Mouse (Mus musculus): Measurements from ENCODE around the gene Ubiad1.
A peak's percentile ranks its signal among the peaks of the same experiment; 100 is the strongest.

Gene Ubiad1

DNA sequence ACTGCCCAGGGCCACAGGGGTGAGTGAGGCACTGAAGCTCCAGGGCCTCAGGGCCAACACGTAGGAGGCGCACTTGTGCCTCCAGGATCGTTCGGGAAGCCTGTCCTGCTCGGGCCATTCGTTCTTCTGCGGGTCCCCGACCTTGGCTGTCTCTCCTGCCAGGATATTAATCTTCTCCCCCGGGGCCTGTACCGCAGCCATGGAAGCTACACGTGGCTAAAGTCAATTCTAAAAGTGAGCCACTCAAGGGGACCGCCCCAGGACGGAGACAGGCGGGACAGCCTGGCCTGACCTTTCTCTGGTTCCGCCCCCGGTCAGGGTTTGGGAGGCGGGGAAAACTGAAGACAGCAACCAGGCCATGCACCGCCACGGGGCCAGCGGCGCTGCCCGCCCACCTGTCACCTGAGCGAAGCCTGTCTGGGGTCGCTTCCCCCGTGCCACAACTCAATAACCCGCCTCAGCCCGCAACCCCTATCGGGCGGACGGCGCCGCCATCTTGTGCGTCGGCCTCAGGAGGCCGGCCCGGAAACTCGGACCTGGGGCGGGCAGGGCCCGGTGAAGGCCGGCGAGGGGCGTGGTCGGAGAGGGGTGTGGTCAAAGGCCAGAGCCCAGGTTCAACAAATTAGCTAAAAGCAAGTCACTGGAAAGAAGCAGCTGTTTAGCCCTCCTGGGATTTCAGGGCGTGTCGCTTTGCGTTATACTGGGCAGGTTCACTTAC lies at the start of gene Ubiad1:
Gene Ubiad1 (minus strand): TSS at position 522 of the 718 bp plus-strand sequence.
- peak; percentile 72 for DNase-seq (ENCODE audit: low read depth, low spot score)

DNA sequence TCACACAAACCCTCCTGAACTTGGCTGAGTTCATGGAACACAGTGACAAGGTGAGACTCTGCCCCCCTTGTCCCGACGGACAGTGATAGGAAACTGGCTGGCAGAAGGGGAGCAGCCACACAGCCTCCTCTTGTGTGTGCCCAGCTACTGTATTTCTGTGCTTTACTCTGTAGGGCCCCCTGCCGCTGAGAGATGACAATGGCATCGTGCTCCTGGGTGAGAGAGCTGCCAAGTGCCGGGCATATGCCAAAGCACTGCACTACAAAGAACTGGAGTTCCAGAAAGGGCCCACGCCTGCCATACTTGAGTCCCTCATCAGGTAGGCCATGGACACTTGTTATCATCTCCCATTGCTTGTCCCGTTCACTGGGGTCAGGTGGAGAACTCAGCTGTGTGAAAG lies 46.9 kb upstream of the Ubiad1 start:
- DNase-seq (ENCODE audit: low read depth, low spot score) = no peak

DNA sequence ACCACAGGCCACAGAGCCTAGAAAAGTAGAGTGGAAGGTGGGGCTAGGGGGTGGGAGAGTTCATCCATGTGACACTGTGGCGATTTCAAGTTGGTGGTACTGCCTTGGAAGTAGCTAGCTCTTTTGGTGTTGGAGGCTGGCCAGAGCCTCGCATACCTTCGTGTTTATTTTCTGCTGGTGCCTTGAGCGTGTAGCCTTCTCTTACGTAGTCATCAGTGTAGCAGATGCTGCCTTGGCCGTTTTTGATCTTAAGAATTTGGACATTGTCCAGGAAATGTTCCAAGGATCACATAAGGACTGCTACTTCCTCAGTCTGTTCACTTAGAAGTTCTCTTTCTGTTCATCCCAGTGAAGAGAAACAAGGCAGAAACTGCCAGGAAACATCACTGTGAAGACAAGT lies 45.9 kb upstream of the Ubiad1 start:
- no peak for DNase-seq (ENCODE audit: low read depth, low spot score)

GRCm38 (mm10) chr4:148487841-148488240 lies 43.3 kb upstream of the Ubiad1 start:
- DNase-seq (ENCODE audit: low read depth, low spot score) = no peak

DNA sequence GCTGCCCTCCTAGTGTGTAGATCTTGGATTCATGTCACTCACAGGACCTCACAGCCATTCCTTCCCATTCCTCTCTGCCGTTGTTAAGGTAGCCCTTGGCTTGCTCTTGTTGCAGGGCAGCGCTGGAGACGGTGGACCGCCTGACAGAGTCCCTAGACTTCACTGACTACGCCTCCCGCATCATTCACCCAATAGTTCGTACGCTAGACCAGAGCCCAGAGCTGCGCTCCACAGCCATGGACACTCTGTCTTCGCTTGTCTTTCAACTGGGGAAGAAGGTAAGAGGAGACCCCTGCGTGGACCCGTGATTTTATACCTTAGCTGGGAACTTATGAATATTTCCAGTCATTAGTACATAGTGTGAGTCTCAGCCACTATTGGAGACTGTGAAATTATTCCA lies 39.9 kb upstream of the Ubiad1 start:
- DNase-seq (ENCODE audit: low read depth, low spot score) = no peak

DNA sequence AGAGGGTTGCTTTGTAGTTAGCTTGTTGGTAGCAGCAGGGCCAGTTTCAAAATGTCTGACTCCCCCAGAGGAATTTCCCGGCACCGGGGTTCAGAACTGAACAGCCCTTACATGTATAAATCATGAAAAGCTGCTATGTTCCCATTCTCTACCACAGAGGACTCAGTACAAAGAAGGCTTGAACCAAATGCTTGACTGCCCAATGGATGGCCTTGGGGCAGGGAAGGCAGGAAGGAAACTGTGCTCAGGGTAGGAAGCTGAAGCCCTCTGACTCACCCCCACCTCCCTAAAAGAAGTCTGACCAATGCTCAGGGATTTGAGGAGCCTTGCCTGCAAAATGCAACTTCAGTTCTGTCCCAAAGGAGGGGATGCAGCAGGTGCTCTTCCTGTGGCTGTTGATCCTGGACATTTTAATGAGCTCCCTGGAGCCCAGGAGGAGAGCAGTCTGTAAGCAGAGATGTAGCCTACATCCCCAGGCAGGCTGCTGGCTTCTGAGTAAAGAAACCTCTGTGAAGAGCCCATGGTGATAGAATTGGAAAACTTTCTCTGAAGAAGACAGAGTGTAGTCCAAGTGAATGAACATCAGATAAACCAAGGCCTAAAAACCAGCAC lies 37.1 kb upstream of the Ubiad1 start:
- no peak for DNase-seq (ENCODE audit: low read depth, low spot score)

GRCm38 (mm10) chr4:148480245-148480644 lies 35.7 kb upstream of the Ubiad1 start:
- no peak for DNase-seq (ENCODE audit: low read depth, low spot score)

DNA sequence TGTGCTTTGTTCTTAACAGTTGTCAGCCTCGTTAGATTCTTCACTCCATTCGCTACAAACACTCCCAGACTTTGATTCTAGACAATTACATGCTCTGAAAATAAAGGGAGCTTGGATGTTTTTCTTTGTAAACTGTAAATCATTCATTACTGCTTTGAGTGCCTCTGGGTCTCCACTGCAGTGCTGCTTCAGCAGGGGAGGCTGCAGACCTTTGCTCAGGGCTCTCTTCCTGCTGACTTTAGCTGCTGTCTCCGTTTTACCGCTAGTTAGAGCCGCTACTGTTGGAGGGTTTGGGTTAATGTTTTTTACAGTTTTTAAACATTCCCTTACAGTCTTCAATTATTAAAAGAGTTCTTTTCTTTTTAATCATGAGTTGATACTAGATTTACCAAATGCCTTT lies 28.9 kb upstream of the Ubiad1 start:
- no peak for DNase-seq (ENCODE audit: low read depth, low spot score)

DNA sequence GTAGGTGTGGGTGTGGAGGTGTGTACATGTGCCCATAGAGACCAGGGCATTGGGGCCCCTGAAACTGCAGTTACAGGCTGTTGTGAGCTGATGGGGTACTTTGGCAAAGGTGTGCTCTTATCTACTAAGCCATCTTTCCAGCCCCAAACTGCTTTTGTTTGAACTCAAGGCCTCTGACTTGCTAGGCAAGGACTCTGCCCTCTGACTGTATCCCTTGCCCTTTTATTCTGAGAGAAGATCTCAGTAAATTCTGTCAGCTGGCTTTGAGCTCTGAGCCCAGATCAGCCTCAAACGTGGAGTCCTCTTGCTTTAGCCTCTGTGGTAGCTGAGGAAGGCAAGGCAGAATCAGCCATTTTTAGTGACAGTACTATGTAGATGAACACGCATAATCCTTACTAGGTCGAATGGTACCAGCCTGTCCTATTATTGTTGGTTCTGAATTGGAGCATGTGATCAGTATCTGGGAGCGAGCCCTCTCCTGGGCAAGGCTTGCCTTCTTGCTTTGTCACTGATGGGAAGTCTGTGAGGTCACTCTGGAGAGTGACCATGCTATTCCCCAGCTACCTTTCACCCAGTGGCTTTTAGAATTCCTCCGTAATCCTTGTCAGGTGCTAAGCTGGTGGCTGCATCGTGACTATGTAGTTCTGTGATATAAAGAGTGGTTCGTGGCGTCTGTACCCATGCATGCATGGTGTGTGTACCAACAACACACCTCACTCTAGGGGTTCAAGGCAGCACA lies 28.0 kb upstream of the Ubiad1 start:
- no peak for DNase-seq (ENCODE audit: low read depth, low spot score)

DNA sequence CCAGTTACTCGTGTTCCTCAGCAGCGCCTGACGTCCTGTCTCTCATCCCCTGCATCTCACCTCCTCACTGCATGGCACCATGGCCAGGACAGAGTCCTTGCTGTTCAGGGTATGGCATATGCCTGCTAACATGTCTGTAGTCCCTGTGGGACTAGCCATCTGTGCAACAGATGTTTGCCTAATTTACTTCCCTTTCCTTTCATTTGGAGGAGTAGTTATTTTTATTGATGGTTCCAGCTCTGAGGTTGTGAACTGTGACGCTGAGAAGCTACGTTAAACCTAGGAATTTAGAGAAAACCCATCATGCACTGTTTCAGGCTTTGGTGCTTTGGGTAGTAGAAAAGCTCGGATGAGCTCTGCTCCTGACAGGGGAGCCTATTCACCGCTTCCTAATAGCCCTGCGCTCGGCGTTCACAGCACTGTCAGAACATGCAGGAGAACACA lies 26.8 kb upstream of the Ubiad1 start:
- DNase-seq (ENCODE audit: low read depth, low spot score) = no peak

DNA sequence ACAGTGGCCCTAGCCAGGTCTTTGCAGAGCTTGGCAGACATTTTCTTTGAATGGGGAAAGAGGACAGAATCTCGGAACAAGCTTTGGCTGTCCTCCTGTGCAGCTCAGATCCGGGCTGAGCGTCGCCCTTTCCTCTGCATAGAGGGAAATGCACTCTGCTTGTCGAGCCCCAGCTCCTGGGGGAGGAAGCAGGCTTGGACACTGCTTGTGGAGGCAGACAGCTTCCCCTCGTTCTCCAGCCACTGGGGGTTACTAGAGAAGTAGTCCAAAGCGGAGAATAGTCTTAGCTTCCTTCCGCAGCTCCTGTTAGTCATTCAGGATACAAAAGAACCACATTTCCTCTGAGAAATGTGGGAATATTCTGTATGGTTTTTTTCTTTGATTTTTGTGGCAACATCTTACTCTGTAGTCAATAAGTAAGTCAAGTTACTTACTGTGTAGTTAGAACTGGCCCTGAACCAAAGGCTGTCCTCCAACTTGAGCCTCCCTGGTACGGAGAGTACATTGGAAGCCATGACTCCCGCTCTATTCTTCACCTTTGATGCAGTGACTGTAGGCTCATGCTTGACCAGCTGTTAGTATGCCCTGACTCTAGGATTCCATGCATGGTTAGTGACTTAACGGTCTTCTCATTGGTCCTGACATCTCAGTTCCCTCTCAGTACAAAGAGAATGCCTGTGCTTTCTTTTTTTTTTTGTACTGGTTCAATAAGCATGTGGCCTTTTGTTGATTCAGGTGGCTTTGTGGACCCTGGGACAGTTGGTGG lies 25.1 kb upstream of the Ubiad1 start:
- no peak for DNase-seq (ENCODE audit: low read depth, low spot score)

GRCm38 (mm10) chr4:148468396-148468795 lies 23.8 kb upstream of the Ubiad1 start:
- DNase-seq (ENCODE audit: low read depth, low spot score) = no peak

DNA sequence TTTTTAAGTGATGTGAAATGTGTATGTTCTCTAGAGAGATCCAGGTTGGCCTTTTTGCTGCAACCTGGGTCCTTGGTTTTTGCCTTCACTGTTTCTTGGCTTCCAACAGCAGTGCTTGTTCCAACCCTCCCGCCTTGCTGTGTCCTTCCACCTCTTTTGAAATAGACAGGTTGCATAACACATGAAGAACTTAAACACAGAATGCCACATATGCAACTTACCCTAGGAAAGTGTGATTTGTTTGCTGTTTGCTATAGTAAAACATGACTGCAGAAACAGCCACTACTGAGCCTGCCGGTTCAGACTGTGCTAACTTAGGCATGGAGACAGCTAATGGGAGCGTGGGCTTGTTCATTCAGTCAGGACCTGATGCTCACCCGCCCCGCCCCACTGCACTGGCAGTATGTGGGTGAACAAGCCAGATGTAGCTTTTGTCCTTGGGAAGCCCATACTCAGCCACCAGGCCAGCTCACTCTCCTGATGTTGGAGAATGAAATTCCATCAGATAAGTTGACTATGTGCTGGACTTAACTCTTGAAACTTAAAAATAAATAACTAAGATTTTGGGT lies 22.0 kb upstream of the Ubiad1 start:
- DNase-seq (ENCODE audit: low read depth, low spot score) = no peak

GRCm38 (mm10) chr4:148464869-148465268 lies 20.3 kb upstream of the Ubiad1 start:
- no peak for DNase-seq (ENCODE audit: low read depth, low spot score)

- DNase-seq (ENCODE audit: low read depth, low spot score) = no peak
These were observed 19.7 kb upstream of the Ubiad1 start for GRCm38 (mm10) chr4:148464301-148464700.

GRCm38 (mm10) chr4:148463208-148463960 lies 18.8 kb upstream of the Ubiad1 start:
- no peak for DNase-seq (ENCODE audit: low read depth, low spot score)

DNA sequence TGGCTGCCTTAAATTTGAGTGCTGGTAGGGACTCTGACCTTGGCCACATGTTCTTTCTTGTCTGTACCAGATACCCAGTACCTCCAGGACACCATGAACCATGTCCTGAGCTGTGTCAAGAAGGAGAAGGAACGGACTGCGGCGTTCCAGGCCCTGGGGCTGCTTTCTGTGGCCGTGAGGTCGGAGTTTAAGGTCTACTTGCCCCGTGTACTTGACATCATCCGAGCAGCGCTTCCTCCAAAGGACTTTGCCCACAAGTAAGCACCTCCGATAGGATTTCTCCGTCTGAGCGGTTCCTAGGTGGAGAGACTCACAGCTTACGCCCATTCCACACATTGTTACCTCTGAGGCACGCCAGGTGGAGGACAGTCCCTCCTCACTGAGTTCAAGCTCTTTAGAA lies 18.1 kb upstream of the Ubiad1 start:
- DNase-seq (ENCODE audit: low read depth, low spot score) = no peak

- DNase-seq (ENCODE audit: low read depth, low spot score) = no peak
These were observed 17.2 kb upstream of the Ubiad1 start for GRCm38 (mm10) chr4:148461772-148462171.

DNA sequence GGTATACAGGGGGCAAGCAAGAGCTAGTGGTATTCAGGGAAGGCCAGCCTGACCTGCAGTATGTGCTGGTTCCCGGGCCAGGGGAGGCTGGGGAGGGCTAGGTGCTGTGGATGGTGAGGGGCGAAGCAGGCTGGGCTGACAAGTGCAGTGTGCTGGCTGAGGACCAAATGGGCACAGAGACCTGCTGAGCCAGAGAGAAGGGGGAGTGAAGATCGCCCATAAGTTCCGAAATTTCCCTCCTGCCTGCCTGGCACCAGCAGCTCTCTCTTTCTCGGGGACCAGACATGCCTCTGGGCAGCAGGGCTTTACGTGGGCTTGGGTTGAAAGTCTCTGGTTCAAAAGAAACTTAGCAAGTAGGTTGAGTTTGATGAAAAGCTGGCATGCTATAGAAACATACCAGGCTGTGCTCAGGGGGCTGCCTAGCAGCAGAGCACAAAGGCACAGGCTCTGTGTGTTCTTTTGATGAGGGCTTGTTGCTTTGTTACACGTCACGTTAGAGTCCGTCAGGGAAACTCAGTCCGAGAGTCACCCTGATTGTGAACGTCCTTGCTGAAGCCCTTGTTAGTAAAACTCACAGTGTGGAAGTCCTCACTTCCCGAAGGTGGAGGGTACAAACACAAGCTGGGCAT lies 16.2 kb upstream of the Ubiad1 start:
- DNase-seq (ENCODE audit: low read depth, low spot score) = no peak

GRCm38 (mm10) chr4:148455477-148456025 lies 11.0 kb upstream of the Ubiad1 start:
- no peak for DNase-seq (ENCODE audit: low read depth, low spot score)
